Mouse (Mus musculus) spleen, postnatal 4 days (tissue): ENCODE data around the gene Shoc2.
"Not testable (repeated sequence)": the region's sequence is repeated elsewhere in the genome, so short reads cannot be mapped to it uniquely, and the experiment has no call there.

Source experiments
- DNase-seq, 2 experiments: peaks; one replicate each; pipeline ENCODE4 v3.0.0; 2022; ENCODE audit warnings: low spot score in 2 of 2

Gene Shoc2

DNA sequence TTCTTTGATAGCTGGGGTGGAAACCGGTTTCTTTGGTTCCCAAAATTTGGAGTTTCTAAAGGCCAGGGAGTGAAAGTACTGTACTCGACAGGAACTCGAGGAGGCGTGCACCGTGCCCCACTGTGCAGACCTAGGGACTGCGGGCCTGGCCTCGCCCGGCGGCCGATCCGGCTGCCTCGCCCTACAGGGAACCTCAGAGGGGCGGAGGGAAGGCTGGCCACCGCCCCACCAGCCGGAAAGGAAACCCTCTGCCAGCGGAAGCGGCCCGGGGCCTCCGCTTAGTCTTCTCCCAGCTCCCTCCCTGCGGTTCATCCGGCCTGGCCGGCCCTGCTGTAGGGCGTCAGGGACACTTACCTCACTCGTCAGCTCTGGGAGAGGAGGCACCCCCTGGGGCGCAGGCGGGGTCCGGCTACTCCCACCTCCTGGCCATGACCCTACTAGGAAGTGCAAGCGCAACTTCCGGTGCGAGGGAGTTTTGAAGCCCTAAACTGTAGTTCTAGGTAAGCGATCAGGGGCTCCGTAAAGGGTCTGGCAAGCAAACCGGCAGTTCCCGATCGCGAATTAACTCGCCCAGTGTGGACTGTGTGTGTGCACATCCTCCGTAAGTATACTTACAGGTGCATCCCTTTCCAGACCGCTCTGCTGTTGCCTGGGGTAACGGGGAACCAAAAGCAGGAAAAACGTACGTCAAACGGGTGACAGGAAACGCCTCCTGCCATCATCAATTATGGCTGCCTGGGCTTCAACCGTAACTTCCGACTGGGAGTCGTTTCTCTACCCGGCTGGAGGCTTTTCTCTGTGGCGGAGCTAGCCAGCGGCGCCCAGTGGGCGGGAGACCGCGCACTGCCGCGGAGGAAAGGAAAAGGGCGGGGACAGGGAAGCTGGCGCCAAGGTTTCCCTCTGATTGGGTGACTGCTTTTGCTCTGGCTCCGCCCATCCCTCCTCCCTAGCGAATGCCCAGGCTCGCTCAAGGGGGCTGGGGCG lies at the start of gene Shoc2, which contains the start of gene Bbip1:
Shoc2 (plus strand) TSS at position 505 of the 984 bp plus-strand sequence.
Bbip1 (minus strand) TSS at position 826 of the 984 bp plus-strand sequence.
- DNase-seq = peak; percentile 98 to 99

DNA sequence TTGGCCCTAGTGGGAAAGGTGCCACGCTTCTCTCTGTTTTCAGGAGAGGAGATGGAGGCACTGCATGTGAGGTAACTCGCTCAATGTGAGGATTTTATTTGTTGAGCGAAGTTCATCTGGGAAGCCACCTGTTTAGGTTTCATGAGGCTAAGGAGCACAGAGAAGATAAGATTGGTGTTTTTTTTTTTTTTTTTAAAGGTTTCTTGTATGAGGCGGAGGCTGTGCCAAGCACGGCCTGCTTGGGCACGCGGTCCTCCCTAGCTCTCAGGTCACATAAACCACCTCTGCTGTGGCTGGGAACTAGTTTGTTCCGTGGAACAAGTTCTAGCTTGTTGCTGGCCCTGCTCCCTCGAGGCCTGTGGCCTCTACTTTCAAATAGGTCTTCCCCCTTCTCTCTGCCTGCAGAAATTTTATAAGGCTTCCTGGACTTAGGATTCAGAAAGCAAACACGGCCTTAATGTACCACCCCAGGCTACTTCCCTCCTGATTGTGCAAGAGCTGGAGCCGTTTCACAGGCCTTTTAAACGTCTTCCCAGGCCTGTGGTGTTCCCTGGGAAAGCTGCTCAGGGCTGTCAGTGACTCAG lies 49.5 kb upstream of the Shoc2 start:
- no peak for DNase-seq

- no peak for DNase-seq
These were observed 46.1 kb upstream of the Shoc2 start for GRCm38 (mm10) chr19:53898046-53898445.

DNA sequence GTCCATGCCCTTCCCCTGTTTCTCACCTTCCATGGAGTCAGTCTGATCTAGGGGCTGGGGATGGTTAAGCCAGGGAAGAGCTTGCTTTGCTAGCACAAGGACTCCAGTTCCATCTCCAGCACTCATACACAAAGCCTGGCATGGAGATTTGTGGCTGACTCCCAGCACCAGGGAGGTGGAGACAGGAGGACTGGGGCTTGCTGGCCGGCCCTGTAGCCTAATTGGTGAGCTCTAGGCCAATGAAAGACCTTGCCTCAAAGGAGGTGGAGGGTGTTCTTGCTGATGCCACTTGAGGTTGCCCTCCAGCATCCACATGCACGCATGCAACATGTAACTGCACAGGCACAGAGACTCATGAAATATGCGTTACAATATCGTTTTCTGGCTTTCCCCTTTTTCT lies 45.6 kb upstream of the Shoc2 start:
- no peak for DNase-seq

DNA sequence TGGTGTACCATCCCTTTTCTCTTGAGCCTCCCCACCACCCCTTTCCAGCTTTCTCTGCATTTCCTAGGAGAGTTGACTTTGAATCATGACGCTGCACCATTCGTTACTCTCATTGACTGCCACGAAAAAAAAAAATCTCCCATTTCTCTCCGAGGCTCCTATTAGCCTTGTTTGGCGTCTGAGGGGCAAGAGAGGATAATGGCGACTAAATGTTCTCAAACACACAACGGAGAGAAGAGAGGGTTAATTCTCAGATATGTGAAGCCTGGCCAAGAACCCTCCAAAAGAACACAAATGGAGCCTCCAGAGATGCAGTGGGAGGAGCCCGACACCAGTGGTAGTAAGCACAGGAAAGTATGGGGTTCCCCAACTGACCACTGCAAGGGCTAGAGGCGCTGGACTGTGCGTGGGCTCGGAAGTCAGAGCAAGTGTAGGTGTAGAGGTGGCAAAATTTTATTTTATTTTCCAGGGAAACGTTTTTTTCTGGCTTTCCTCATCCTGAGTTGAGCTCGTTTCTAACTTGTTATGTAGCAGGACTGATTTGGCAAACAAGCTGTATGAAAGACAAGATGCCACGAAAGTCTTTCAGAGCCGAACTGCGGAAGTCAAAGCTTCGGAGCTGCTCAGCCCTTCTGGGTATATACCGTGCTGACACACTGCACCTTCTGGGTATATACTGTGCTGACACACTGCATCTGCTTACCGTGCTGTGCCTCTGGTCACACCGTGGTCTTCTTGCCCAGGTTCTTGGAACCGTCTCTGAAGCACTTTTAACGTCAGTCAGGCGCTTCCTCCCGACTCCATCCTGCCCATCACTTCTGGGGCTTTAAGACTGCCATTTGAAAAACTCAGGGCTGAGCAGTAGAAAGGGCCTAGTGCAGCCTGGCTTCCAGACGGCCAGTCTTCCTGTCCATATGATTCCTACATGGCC lies 44.9 kb upstream of the Shoc2 start:
- no peak for DNase-seq

DNA sequence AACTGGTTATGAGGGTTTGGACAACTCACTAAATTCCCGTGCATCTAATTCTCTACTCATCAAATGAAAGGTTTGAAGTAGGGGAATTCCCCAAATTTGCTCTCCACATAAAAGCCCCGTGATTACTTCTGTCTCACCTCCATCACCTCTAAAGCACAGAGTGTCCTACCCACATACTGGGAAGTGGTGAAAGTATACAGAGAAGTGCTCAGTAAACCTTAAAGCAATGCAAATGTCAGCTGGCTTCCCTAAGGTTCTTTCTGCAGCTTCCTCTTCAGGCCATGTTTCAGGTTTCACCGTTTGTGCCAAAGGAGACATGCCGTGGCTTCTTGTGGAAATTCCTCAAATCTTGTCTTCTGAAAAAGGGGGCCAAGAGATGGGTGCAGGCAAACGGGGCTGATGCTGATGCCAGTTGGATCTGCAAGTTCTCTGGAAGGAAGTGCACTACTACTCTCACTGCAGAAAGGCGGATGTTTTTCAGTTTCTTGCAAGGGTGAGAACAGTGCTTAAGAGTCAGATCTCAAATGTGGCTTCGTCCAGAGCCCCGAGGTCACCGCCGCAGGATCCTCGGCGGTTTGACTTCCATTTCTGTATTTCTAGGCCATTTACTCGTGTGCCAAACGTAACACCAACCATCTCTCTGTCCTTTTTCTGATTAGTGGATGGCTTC lies 44.0 kb upstream of the Shoc2 start:
- DNase-seq = peak in 1 of 2 experiments; percentile 70

DNA sequence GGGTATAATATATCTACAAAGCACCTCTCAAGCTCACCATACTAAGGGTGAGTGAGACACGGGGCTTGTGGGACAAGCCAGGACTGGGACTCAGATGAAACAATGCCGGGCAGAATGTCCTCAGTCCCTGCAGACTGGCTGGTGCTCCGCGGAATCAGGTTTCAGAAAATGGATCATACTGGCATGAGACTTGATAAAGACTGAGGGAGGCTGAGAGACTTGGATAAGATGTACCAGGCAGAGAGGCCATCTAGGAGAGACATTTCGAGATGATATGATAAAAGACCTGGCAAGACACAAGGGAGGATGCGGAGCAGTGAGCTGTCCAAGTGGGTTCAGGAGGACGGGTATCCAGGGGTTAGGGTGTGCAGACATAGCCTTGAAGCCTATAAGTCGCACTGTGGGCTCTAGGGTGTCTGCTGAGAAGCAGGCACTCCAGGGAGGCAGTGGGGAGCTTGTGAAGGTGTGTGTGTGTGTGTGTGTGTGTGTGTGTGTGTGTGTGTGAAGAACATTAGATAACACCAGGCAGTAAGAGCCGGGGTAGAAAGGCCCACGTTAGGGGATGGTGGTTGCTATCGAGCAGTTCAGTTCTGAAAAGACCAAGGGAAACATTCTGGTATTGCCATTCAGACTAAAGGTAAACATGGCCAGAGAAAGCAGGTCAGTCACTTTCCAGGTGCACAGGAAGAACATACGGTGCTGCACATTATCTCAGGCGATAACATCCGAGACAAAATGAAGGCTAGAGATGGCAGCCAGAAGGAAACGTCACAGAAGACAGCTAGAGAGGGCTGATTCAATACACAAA lies 42.0 kb upstream of the Shoc2 start:
- peak; percentile 38 to 72 for DNase-seq

DNA sequence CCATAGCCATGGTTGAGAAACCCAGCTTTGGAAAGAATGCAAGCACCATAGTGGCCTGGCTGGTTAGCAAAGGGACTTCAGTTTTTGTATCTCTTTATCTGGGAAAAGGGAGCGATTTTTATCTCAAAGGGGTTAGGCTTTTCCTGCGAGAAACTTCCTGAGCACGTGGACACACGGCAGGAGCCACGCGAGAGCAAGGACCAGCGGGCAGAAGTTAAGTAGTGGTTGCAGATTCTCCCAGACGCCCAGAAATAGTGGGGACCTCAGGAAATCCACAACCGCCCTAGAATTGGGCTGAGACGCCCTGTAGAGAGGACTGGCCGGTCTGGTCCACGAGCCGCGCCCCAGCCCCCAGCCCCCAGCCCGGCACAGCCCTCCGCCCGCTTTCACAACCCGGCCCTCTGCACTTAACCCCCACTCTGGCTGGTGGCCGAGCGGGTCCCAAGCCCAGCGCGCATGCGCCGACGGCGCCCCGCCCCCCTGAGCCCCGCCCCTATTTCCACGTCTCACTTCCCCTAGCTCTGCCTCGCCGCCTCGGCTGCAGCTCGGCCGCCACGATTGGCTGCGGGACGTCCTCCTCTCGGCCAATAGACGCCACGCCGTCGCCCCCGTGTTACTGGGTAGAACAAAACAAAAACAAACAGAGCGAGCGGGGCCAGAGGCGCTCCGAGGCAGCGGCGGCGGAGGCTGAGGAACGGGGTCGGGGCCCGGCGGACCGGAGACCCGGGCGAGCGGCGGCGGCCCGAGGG lies 41.2 kb upstream of the Shoc2 start:
- peak; percentile 95 to 97 for DNase-seq

DNA sequence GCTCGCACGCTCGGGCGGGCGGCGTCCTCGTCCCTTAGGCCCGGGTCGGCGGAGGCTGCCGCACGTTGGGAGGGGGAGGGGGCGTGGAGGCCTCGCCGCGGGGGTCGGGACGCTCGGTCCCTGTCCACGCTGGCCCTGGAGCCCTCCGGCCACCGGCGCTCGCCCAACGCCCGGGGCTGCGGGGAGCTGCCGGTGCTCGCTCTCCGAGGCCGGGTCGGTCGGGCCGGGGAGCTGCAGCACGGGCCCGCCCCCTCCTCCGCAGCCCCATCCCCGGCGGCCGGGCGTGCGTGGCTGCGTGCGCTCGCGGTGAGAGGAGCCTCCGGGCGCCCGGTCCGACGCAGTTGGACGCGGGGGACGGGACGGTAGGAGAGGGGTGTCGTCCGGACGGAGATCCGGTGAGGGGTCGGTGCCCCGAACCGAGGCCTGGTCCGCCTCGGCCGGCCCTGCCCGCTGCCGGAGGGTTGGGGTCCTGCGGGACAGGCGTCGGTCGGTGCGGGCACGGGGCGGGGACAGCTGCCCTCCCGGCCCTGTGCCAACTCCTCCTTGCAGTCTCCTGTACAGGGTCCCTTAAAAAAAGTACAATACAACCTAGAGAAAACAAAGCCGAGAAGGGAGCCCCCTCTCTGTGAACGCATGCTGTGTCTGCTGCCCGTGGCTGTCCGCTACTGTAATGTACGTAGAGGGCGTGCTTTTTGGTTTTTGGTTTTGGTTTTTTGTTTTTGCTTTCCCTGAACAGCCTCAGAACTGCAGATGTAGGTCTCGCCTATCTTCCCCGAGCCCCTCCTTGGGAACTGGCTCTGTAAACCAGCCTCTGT lies 40.4 kb upstream of the Shoc2 start:
- DNase-seq = peak; percentile 59 to 82

GRCm38 (mm10) chr19:53904833-53905480 lies 39.1 kb upstream of the Shoc2 start:
- DNase-seq = no peak

- DNase-seq = no peak
These were observed 37.9 kb upstream of the Shoc2 start for GRCm38 (mm10) chr19:53906033-53906702.

DNA sequence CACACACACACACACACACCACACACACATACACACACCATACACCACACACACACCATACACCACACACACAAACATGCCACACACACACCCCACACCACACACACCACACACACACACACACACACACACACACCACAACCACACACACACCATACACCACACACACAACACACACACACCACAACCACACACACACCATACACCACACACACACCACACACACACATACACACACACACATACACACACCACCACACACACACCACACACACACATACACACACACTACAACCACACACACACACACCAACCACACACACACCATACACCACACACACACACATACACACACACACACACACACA lies 37.4 kb upstream of the Shoc2 start:
- DNase-seq = not testable (repeated sequence)

DNA sequence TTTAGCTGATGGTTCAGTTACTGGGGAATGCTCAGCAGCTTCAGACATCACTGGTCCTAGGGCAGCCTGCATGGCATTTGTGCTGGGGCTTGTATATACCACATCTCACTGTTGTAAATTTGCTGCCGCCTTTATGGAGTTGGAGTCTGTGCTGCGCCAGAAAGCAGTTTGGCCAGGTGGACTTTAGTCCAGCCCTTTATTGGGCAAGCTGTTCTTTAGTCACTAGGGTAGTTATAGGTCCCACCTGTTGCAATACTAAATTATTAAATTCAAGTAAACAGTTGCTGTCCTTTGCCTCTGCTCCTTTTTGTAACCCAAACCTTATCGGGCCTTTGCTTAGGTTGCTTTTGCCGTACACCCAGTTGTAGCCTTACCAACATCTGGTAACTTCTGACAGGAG lies 29.2 kb upstream of the Shoc2 start:
- no peak for DNase-seq

DNA sequence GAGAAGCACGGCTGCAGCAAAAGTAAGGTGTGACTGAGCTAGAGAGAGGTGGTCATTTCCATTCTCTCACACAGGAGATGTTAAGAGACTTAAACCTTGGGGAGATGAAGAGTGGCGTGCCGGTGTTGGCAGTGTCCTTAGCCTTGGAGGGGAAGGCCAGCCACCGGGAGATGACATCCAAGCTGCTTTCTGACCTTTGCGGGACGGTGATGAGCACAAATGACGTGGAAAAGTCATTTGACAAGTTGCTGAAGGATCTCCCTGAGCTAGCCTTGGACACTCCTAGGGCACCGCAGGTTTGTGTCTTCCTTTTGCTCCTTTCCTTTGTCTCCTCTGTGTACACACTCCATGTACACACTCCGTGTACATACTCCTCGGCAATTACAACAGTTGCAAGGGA lies 24.6 kb upstream of the Shoc2 start:
- no peak for DNase-seq

GRCm38 (mm10) chr19:53921996-53922395 lies 22.1 kb upstream of the Shoc2 start:
- not testable (repeated sequence) for DNase-seq

DNA sequence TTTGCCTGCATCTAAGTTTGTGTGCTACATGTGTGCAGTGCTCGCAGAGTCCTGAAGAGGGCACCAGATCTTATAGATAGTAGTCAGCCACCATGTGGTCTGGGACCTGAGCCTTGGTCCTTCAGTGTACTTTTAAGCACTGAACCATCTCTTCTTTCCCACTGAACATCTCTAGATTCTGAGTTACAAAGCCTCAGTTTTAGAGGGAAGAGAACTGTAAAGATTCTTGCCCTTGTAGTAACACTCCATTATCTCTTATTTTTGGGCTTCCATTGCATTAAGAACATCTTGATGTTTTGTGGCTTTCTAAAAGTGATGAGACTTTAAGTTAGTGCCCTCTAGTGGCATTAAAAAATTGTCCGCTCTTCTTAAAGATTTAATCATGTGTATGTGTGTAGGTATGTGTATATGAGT lies 18.8 kb upstream of the Shoc2 start:
- peak in 1 of 2 experiments; percentile 41 for DNase-seq

DNA sequence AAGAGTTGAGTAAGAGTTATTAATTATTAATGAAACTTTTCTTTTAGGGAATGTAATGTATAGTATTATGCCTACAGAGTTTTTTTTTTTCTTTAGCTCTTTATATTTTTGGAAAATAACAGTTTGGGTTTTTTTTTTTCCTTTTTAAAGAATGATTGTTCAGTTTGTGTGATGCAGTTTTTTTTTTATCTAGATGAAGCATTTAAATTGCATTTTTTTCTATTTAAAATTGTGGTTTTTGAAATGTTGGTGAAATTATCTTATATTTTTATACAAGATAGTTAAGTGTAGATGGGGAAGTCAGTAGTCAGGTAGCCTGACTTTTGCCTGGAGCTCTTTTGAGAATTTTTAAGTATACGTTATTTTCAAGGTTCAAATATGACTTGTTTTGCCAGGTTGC lies 17.4 kb upstream of the Shoc2 start:
- DNase-seq = no peak

GRCm38 (mm10) chr19:53929218-53929617 lies 14.9 kb upstream of the Shoc2 start:
- DNase-seq = no peak
